Mouse (Mus musculus): ENCODE measurements around the gene Stk19. TPM values are rescaled to one million over a fixed set of nuclear protein-coding genes. Genes with fewer than 3 reads are reported as not detected.

The Stk19 gene
- polyA plus RNA-seq, 1 experiment = 35.9 TPM

GRCm38 (mm10) chr17:34853511-34853910 lies 16.8 kb upstream of the Stk19 start:
- Histone ChIP-seq H3ac (ENCODE audit: control insufficient read depth, insufficient read length, low read depth) (no peak overlapping the region), H3K36me3 (ENCODE audit: control insufficient read depth, insufficient read depth) (peaks cover 51% of the 10 kb centered on the region), H3K79me2 (ENCODE audit: control insufficient read depth, insufficient read depth) (peaks cover 31% of the 10 kb centered on the region), H3K79me3 (ENCODE audit: low read depth) (peaks cover 16% of the 10 kb centered on the region), H3K4me3 (ENCODE audit: insufficient read depth, poor library complexity, severe bottlenecking) (no peak overlapping the region), H3K27me3 (ENCODE audit: control insufficient read depth, insufficient read depth, insufficient read length) (no peaks in the 10 kb centered on the region)
- TF ChIP-seq MAX (IDR thresholded peaks at IDR 0.05) (no peak), MYOG (IDR thresholded peaks at IDR 0.05; ENCODE audit: control insufficient read depth, extremely low read depth, insufficient read length) (no peak), USF1 (IDR thresholded peaks at IDR 0.05; ENCODE audit: low read depth) (no peak), CTCF (IDR thresholded peaks at IDR 0.05; ENCODE audit: control insufficient read depth, insufficient read depth, insufficient read length) (no peak), MYOD1 (IDR thresholded peaks at IDR 0.05; ENCODE audit: control insufficient read depth, insufficient read length, low read depth) (no peak), FOSL1 (IDR thresholded peaks at IDR 0.05; ENCODE audit: insufficient read depth, low read length, poor library complexity, severe bottlenecking) (no peak), CEBPB (IDR thresholded peaks at IDR 0.05; ENCODE audit: low read depth) (no peak)

- peaks cover 38% of the 10 kb centered on the region for H3K36me3 ChIP-seq (ENCODE audit: control insufficient read depth, insufficient read depth)
- peaks cover 31% of the 10 kb centered on the region for H3K79me2 ChIP-seq (ENCODE audit: control insufficient read depth, insufficient read depth)
- peak overlapping the region; percentile 90 for H3ac ChIP-seq (ENCODE audit: control insufficient read depth, insufficient read length, low read depth)
These were observed 13.9 kb upstream of the Stk19 start for GRCm38 (mm10) chr17:34850517-34851125.

GRCm38 (mm10) chr17:34849722-34850516 lies 13.2 kb upstream of the Stk19 start, which contains the start of the genes Skiv2l and Nelfe:
Gene Skiv2l (minus strand): TSS chr17:34850210.
Gene Nelfe (plus strand): TSS chr17:34850391.
- Histone ChIP-seq H3K79me3 (ENCODE audit: low read depth) (peaks cover 16% of the 10 kb centered on the region), H3K36me3 (ENCODE audit: control insufficient read depth, insufficient read depth) (peaks cover 34% of the 10 kb centered on the region), H3K27me3 (ENCODE audit: control insufficient read depth, insufficient read depth, insufficient read length) (no peaks in the 10 kb centered on the region), H3K79me2 (ENCODE audit: control insufficient read depth, insufficient read depth) (peaks cover 31% of the 10 kb centered on the region), H3ac (ENCODE audit: control insufficient read depth, insufficient read length, low read depth) (peak within 1 kb of the TSS; percentile 90), H3K4me3 (ENCODE audit: insufficient read depth, poor library complexity, severe bottlenecking) (peak within 1 kb of the TSS; percentile 99)
- TF ChIP-seq MAX (IDR thresholded peaks at IDR 0.05) (peak; percentile 64), MYOG (IDR thresholded peaks at IDR 0.05; ENCODE audit: control insufficient read depth, extremely low read depth, insufficient read length) (no peak)

More at GRCm38 (mm10) chr17:34850517-34851125, 13.9 kb upstream of the Stk19 start:
- Histone ChIP-seq H3K4me3 (ENCODE audit: insufficient read depth, poor library complexity, severe bottlenecking) (peak overlapping the region; percentile 99), H3K79me3 (ENCODE audit: low read depth) (peaks cover 16% of the 10 kb centered on the region), H3K27me3 (ENCODE audit: control insufficient read depth, insufficient read depth, insufficient read length) (no peaks in the 10 kb centered on the region)
- TF ChIP-seq MAX (IDR thresholded peaks at IDR 0.05) = no peak

GRCm38 (mm10) chr17:34847615-34848014 lies 10.9 kb upstream of the Stk19 start:
- Histone ChIP-seq H3ac (ENCODE audit: control insufficient read depth, insufficient read length, low read depth) (no peak overlapping the region), H3K4me3 (ENCODE audit: insufficient read depth, poor library complexity, severe bottlenecking) (no peak overlapping the region), H3K79me2 (ENCODE audit: control insufficient read depth, insufficient read depth) (peaks cover 31% of the 10 kb centered on the region), H3K79me3 (ENCODE audit: low read depth) (peaks cover 16% of the 10 kb centered on the region), H3K27me3 (ENCODE audit: control insufficient read depth, insufficient read depth, insufficient read length) (no peaks in the 10 kb centered on the region), H3K36me3 (ENCODE audit: control insufficient read depth, insufficient read depth) (peaks cover 28% of the 10 kb centered on the region)
- TF ChIP-seq CTCF (IDR thresholded peaks at IDR 0.05; ENCODE audit: control insufficient read depth, insufficient read depth, insufficient read length) (no peak), MYOD1 (IDR thresholded peaks at IDR 0.05; ENCODE audit: control insufficient read depth, insufficient read length, low read depth) (no peak), CEBPB (IDR thresholded peaks at IDR 0.05; ENCODE audit: low read depth) (no peak), USF1 (IDR thresholded peaks at IDR 0.05; ENCODE audit: low read depth) (no peak), MYOG (IDR thresholded peaks at IDR 0.05; ENCODE audit: control insufficient read depth, extremely low read depth, insufficient read length) (no peak), FOSL1 (IDR thresholded peaks at IDR 0.05; ENCODE audit: insufficient read depth, low read length, poor library complexity, severe bottlenecking) (no peak), MAX (IDR thresholded peaks at IDR 0.05) (no peak)

- Histone ChIP-seq H3K36me3 (ENCODE audit: control insufficient read depth, insufficient read depth) (peaks cover 24% of the 10 kb centered on the region), H3K27me3 (ENCODE audit: control insufficient read depth, insufficient read depth, insufficient read length) (no peaks in the 10 kb centered on the region), H3K4me3 (ENCODE audit: insufficient read depth, poor library complexity, severe bottlenecking) (no peak overlapping the region), H3ac (ENCODE audit: control insufficient read depth, insufficient read length, low read depth) (no peak overlapping the region), H3K79me3 (ENCODE audit: low read depth) (peaks cover 16% of the 10 kb centered on the region), H3K79me2 (ENCODE audit: control insufficient read depth, insufficient read depth) (peaks cover 28% of the 10 kb centered on the region)
- TF ChIP-seq USF1 (IDR thresholded peaks at IDR 0.05; ENCODE audit: low read depth) (no peak), MYOG (IDR thresholded peaks at IDR 0.05; ENCODE audit: control insufficient read depth, extremely low read depth, insufficient read length) (no peak), CEBPB (IDR thresholded peaks at IDR 0.05; ENCODE audit: low read depth) (no peak), CTCF (IDR thresholded peaks at IDR 0.05; ENCODE audit: control insufficient read depth, insufficient read depth, insufficient read length) (no peak), MAX (IDR thresholded peaks at IDR 0.05) (no peak), FOSL1 (IDR thresholded peaks at IDR 0.05; ENCODE audit: insufficient read depth, low read length, poor library complexity, severe bottlenecking) (no peak), MYOD1 (IDR thresholded peaks at IDR 0.05; ENCODE audit: control insufficient read depth, insufficient read length, low read depth) (no peak)
These were observed 10.4 kb upstream of the Stk19 start for GRCm38 (mm10) chr17:34847192-34847591.

GRCm38 (mm10) chr17:34844884-34845283 lies 8.1 kb upstream of the Stk19 start:
- no peak for TF ChIP-seq FOSL1 (IDR thresholded peaks at IDR 0.05; ENCODE audit: insufficient read depth, low read length, poor library complexity, severe bottlenecking)
- TF ChIP-seq CEBPB (IDR thresholded peaks at IDR 0.05; ENCODE audit: low read depth) = no peak
- no peak for TF ChIP-seq MAX (IDR thresholded peaks at IDR 0.05)
- Histone ChIP-seq H3K79me3 (ENCODE audit: low read depth) (peaks cover 4% of the 10 kb centered on the region), H3K79me2 (ENCODE audit: control insufficient read depth, insufficient read depth) (peaks cover 7% of the 10 kb centered on the region), H3K27me3 (ENCODE audit: control insufficient read depth, insufficient read depth, insufficient read length) (no peaks in the 10 kb centered on the region), H3ac (ENCODE audit: control insufficient read depth, insufficient read length, low read depth) (no peak overlapping the region), H3K4me3 (ENCODE audit: insufficient read depth, poor library complexity, severe bottlenecking) (no peak overlapping the region), H3K36me3 (ENCODE audit: control insufficient read depth, insufficient read depth) (peaks cover 19% of the 10 kb centered on the region)
